Mouse (Mus musculus) right cerebral cortex, postnatal 25 days (tissue): ENCODE measurements around the gene Togaram1.

Experiments used
- DNase-seq: peaks from one replicate; pipeline ENCODE4 v3.0.0; 2022

Gene Togaram1

GRCm38 (mm10) chr12:64965124-64966026 is at the start of gene Togaram1, which contains the start of gene Klhl28:
Togaram1 (plus strand) TSS chr12:64965804.
Klhl28 (minus strand) TSS chr12:64965534.
- peak; percentile 99 for DNase-seq

DNA sequence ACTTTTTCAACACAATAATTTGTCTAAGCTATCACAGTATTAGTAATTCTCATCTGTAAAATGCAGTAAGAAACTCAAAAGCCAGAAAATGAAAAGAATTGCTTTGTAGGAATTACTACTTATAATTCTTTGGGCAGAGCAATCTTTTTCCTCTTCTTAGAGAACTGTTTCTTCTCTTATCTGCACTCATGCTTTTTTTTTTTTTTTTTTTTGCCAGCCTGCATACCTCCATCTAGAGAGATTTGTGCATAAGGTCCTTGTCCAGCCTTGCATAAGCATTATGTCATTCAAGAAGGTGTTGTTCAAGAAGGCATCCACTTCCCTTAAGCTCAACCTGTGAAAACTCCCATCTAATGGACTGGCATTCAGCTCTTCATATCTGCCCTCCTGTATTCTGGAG is 48.9 kb upstream of the Togaram1 start:
- DNase-seq, result no peak

GRCm38 (mm10) chr12:64917578-64918471 is 47.8 kb upstream of the Togaram1 start, which contains the start of gene Gm527:
Gm527 (plus strand) TSS chr12:64917906.
- DNase-seq, result peak; percentile 93

GRCm38 (mm10) chr12:64937493-64937892 is 28.1 kb upstream of the Togaram1 start:
- no peak for DNase-seq

DNA sequence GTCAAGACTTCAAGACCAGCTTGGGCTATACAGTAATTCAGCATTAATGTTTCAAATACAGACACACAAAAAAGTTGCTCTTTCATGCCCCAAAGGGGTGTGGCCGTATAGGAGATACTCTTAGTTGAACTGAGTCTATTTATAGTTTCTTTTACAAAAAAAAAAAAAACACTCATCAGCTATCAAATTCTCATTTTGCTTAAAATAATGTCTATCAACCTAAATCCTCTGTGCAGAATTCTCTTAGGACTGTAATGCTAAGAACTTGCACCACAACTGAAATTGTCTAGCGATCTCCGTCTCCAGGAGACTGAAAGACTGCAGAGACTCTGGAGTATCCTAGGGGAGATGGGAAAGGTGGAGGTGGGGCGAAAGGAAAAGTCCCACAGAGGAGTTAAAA is 1.0 kb upstream of the Togaram1 start:
- DNase-seq, result no peak

DNA sequence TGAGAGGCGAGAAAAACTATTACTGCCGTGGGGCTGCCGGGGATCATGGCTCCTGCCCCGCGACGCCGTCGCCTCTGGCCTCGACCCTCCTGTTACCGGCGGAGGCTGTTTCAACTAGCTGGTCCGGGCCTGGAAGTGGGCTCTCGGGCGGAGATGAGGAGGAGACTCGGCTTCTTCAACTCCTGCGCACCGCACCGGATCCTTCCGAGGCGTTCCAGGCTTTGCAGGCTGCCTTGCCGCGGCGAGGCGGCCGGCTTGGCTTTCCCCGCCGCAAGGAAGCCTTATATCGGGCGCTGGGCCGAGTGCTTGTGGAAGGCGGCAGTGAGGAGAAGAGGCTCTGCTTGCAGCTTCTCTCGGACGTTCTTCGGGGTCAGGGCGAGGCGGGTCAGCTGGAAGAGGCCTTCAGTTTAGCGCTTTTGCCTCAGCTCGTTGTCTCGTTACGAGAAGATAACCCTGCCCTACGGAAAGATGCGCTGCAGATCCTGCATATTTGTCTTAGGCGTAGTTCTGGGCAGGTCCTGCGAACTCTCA is 562 bp downstream of the Togaram1 start:
- DNase-seq, result peak; percentile 56

DNA sequence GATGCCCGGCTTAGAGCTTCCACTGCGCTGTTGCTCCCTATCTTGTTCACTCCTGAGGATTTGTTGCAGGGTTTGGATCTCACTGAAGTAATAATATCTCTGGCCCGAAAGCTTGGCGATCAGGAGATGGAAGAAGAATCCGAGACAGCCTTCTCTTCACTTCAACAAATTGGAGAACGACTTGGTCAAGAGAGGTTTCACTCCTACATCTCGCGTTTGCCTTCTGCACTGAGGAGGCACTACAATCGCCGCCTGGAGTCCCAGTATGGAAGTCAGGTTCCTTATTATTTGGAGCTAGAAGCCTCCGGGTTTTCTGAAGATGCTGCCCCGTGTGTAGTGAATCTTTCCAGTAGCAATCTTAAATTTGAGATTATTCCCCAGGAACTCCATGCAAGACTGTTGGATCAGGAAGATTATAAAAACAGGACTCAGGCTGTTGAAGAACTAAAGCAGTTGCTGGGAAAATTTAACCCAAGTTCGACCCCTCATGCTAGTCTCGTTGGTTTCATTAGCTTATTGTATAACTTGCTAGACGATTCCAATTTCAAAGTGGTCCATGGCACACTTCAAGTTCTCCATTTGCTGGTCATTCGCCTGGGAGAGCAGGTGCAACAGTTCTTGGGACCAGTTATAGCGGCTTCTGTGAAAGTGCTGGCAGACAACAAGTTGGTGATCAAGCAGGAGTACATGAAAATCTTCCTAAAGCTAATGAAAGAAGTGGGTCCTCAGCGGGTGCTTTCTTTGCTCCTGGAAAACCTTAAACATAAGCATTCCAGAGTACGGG is 1.2 kb downstream of the Togaram1 start:
- DNase-seq, result no peak

- no peak for DNase-seq
Measured at GRCm38 (mm10) chr12:64967470-64967869, 1.9 kb downstream of the Togaram1 start.

GRCm38 (mm10) chr12:64968067-64968466 is 2.5 kb downstream of the Togaram1 start:
- DNase-seq, result no peak

DNA sequence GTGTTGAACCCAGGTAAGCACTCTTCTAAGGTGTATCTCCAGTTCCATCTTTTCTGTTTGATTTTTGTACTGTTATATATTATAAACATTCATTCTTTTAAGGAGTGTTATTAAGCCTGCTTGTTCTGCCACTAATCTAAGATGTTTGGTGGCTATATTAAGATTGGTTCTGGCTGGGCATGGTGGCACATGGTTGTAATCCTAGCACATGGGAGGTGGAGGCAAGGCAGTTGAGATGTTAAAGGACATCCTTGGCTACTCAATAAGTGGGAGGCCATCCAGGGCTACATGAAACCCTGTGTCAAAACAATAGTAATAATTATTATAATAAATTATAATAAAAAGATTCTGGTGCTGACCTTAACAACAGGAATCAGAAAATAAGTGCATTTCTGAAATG is 5.8 kb downstream of the Togaram1 start:
- DNase-seq, result no peak

DNA sequence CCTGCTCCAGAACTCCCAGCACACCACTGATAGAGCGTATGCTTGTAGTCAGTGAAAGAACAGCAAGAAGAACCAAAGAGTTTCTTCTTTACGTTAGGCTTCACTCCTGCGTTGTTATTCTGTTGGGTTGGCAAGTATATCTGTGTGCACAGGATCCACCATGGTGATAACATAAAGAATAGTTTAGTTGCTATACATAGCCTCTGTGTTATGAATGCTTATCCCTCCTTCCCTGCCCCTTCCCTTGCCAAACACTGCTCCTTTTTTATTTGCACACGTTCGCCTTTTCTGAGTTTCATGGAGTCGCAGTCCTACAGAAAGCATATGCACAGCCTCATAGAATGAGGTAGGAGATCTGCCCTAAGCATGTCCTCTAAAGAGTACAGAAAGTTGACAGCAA is 6.5 kb downstream of the Togaram1 start:
- DNase-seq, result no peak

- DNase-seq, result no peak
Measured at GRCm38 (mm10) chr12:64975558-64975957, 10.0 kb downstream of the Togaram1 start.

- no peak for DNase-seq
Measured at GRCm38 (mm10) chr12:64976191-64976590, 10.6 kb downstream of the Togaram1 start.

GRCm38 (mm10) chr12:64977518-64977917 is 11.9 kb downstream of the Togaram1 start:
- DNase-seq, result no peak

DNA sequence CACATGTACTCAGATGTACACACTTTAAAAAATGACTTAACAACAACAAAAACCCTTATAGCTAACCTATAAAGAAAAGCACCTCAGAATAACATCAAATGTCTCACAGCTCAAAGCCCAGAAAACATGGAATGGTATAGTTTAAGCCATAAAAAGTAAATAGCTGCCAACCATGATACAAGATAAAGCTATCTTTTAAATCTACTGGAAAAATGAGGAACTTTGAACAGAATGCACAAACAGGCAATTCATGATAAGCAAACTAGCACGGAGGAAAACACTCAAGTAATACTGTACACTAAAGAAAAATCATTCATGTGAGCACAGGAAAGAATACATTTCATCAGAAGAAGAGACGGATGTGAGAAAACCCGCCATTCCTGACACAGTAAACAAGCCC is 42.1 kb downstream of the Togaram1 start:
- no peak for DNase-seq

DNA sequence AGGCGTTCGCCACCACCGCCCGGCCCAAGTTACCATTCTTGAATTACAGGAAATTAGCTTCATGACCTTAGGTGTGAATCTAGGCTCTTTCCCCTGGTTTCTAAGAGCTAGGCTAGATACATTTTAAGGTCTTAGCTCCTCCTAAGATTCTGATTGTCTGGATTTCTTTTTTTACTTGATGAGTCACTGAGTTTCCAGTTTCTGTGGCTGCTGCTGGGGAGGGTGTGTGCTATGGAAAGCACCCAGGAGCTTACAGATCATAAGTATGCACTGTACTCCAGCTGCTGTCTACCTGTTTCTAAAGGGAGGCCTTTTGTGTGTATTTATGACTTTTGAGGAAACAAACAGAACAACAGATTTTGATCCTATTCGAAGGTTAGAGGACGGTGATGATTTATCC is 57.2 kb downstream of the Togaram1 start:
- no peak for DNase-seq

DNA sequence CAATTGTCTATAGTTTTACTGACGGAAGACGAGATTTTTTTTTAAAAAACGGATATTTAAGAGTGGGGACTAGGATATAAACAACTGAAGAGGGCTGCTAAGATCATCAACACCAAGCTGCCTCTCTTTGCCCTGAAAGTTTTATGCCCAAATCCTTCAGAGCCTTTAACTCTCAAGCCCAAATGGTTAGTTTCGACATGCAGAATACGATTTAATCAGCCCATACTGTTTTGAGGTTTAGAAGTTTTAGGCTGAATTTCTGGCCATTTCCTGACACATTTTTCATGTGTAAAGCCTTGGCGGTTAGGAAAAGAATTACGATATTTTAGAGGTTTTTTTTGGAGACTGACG is 70.2 kb downstream of the Togaram1 start:
- DNase-seq, result no peak

DNA sequence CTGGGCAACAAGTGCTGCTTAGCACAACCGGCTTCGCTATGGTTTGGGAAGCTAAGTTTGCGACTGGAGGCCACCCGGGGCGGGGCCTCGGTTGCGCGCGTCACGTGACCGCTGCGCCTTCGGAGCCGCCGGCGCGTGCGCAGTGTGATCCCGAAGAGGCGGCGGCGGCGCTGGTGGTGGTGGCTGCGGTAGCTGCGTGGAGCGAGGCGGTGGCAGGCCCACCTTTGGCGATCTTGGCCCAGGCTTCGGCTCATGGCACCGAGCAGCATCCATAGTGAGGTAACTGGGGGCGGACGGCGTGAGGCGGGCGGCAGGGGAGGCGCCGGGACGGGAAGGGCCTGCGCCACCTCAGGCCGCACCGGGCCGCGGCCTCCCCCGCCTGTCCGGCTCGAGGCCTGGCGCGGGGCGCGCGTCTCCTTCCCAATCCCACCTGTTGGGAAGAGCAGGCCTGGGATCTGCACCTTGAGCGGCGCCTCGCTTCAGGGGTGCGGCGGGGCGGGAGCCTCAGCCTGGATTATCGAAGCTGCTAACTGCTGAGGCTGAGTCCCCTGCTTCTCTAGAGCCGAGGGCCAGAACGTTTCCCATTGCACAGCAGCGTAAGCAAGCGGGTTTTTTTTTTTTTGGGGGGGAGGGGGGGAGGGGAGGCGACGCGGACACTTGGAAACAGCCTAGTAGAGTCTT is 70.7 kb downstream of the Togaram1 start, which contains the start of gene Prpf39:
Gene Prpf39 (plus strand): TSS at position 144 of the 681 bp plus-strand sequence.
- DNase-seq, result peak; percentile 93

DNA sequence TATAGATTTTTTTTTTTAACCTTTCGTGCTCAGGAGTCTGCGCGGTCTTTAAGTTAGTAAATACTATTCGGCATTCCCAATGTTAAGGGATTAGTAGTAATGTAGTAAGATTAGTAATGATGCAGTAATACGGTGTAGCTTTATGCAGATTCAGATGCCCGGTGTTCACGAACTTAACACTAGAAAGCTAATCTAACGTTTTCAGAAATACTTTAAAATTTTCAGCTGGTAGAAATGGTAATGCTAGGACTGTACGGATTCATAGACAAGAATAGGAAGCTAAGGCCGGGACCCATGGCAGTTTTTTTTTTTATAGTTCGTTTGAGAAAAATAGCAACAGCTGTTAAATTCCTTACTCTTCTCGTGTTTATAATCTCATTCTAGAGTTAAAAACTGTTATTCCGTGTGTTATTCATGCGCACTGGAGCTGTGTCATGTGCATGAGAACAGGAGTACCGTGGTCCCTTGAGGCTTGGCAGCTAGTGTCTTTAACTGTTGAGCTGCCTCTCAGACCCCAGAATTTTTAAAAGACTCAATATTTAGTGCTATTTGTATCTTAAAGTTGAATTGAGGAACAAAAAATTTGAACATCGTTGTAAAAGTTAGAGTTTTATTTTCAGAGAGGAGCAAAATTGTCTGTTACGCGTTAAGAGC is 71.4 kb downstream of the Togaram1 start:
- DNase-seq, result no peak

- DNase-seq, result no peak
Measured at GRCm38 (mm10) chr12:65037546-65037937, 71.9 kb downstream of the Togaram1 start.

DNA sequence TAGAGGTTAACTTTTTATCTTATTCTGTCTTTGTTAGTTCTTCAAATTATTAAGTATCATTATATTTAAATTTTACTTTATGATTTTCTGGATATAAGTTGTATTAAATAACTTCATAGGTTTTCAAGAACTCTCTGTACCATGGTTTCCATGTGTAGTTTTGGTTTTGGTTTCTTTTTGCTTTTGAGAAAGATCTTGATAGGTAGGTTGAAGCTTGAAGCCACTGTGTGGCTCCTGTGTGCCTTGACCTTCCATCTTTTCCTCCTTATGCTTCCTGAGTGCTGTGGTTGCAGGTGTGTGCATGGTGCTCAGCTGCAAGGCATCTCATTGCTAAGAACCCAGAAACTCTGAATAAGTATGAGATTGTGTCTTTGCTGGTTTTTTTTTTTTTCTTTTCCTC is 83.2 kb downstream of the Togaram1 start:
- DNase-seq, result no peak
